14 mouse cellular contexts compared by ENCODE assay signal in genomic region chr17:9927724-9928123, GRCm38 (mm10).
DNase-seq lines count a peak whose midpoint lies in the region; ATAC-seq and TF ChIP-seq lines count a peak whose summit lies in the region.
"Had no signal": no experiment of that assay in that cellular context is flagged by ENCODE, and none has a peak within 500 bp of the region (broad histone marks: within the 10 kb centered on the region; RNA-seq: fewer than 3 reads in every experiment).

No protein-coding gene starts in this region.

- no peak overlapping the region for H3K9ac ChIP-seq in lung, embryonic 15.5 days
- no peak overlapping the region for H3K9ac ChIP-seq in forebrain, embryonic 14.5 days (ENCODE audit: low read length)
- no peak overlapping the region for H3K9ac ChIP-seq in midbrain, embryonic 14.5 days (replicated peaks; ENCODE audit: low read length)
- H3K9ac ChIP-seq: liver, embryonic 14.5 days; midbrain, embryonic 12.5 days had no signal

- no peaks in the 10 kb centered on the region for H3K27me3 ChIP-seq in lung, embryonic 15.5 days
- H3K27me3 ChIP-seq in forebrain, embryonic 14.5 days (replicated peaks; ENCODE audit: control insufficient read depth, insufficient read depth, low read length): no peaks in the 10 kb centered on the region
- H3K27me3 ChIP-seq in midbrain, embryonic 14.5 days (ENCODE audit: control insufficient read depth, insufficient read depth, low read length): no peaks in the 10 kb centered on the region

- H3K4me1 ChIP-seq in lung, embryonic 15.5 days: peaks cover 36% of the 10 kb centered on the region
- no peaks in the 10 kb centered on the region; the same call in 1 of the 2 replicates for H3K4me1 ChIP-seq in lung, adult 2 months (ENCODE audit: control insufficient read depth, insufficient read depth, low read length)
- H3K4me1 ChIP-seq in forebrain, embryonic 14.5 days (ENCODE audit: control insufficient read depth, insufficient read depth, low read length): peaks cover 10% of the 10 kb centered on the region
- peaks cover 19% of the 10 kb centered on the region; the same call in 1 of the 2 replicates for H3K4me1 ChIP-seq in midbrain, embryonic 14.5 days (ENCODE audit: control insufficient read depth, insufficient read depth, low read length)

- 18% methylated on average over 8 of the region's 8 CpGs for WGBS in lung, embryonic 15.5 days
- 47% methylated on average over 8 of the region's 8 CpGs for WGBS in lung, adult 2 months
- WGBS in forebrain, embryonic 14.5 days: 64% methylated on average over 8 of the region's 8 CpGs
- 52% methylated on average over 8 of the region's 8 CpGs for WGBS in midbrain, embryonic 14.5 days

- no peak for TF ChIP-seq POLR2A in lung, adult 2 months (IDR thresholded peaks at IDR 0.05; ENCODE audit: borderline replicate concordance, extremely low read depth, low read depth, low read length)

- no peak for ATAC-seq in CD4-positive, CD25-positive, alpha-beta regulatory T cell, adult 4 months
- peak; percentile 58; the same call in 1 of the 2 replicates for ATAC-seq in lung, embryonic 15.5 days (ENCODE audit: borderline replicate concordance, extremely low read depth, low FRiP score, low TSS enrichment)
- ATAC-seq in forebrain, embryonic 14.5 days: no peak
- no peak for ATAC-seq in midbrain, embryonic 14.5 days (ENCODE audit: low FRiP score, low TSS enrichment)

- H3K4me3 ChIP-seq in lung, embryonic 15.5 days: no peak overlapping the region
- H3K4me3 ChIP-seq in lung, adult 2 months (replicated peaks; ENCODE audit: extremely low read depth, low read depth, low read length): no peak overlapping the region
- no peak overlapping the region for H3K4me3 ChIP-seq in forebrain, embryonic 14.5 days (ENCODE audit: low read depth, low read length)
- H3K4me3 ChIP-seq in midbrain, embryonic 14.5 days (replicated peaks; ENCODE audit: low read depth, low read length): no peak overlapping the region
- H3K4me3 ChIP-seq: midbrain, embryonic 12.5 days had no signal

- no peaks in the 10 kb centered on the region for H3K9me3 ChIP-seq in lung, embryonic 15.5 days
- H3K9me3 ChIP-seq in forebrain, embryonic 14.5 days (replicated peaks; ENCODE audit: control insufficient read depth, low read length): no peaks in the 10 kb centered on the region
- H3K9me3 ChIP-seq in midbrain, embryonic 14.5 days (ENCODE audit: control insufficient read depth, low read length): no peaks in the 10 kb centered on the region
- H3K9me3 ChIP-seq: midbrain, embryonic 12.5 days had no signal

- H3K27ac ChIP-seq in lung, embryonic 15.5 days: peak overlapping the region; percentile 48; the same call in 1 of the 2 replicates
- H3K27ac ChIP-seq in forebrain, embryonic 14.5 days (ENCODE audit: low read depth, low read length): no peak overlapping the region; the same call in 1 of the 2 replicates
- 0 out of 2 replicates have a peak overlapping the region, but pooled peaks have one; percentile 27 for H3K27ac ChIP-seq in midbrain, embryonic 14.5 days (replicated peaks; ENCODE audit: low read depth, low read length)
- H3K27ac ChIP-seq: liver, embryonic 14.5 days; midbrain, embryonic 12.5 days had no signal

- H3K36me3 ChIP-seq in lung, embryonic 15.5 days: no peaks in the 10 kb centered on the region
- no peaks in the 10 kb centered on the region for H3K36me3 ChIP-seq in forebrain, embryonic 14.5 days (ENCODE audit: control insufficient read depth, insufficient read depth, low read length)
- no peaks in the 10 kb centered on the region for H3K36me3 ChIP-seq in midbrain, embryonic 14.5 days (ENCODE audit: control insufficient read depth, insufficient read depth, low read length)
- H3K36me3 ChIP-seq: midbrain, embryonic 12.5 days had no signal

- no peak overlapping the region for H3K4me2 ChIP-seq in lung, embryonic 15.5 days
- no peak overlapping the region for H3K4me2 ChIP-seq in forebrain, embryonic 14.5 days (ENCODE audit: low read length)
- no peak overlapping the region for H3K4me2 ChIP-seq in midbrain, embryonic 14.5 days (ENCODE audit: low read length)
- H3K4me2 ChIP-seq: midbrain, embryonic 12.5 days had no signal

- peak; percentile 3 for DNase-seq in CD4-positive, CD25-positive, alpha-beta regulatory T cell, adult 2 months (ENCODE audit: low read depth, low spot score)
- no peak for DNase-seq in lung, adult 2 months
- DNase-seq in forebrain, embryonic 14.5 days (ENCODE audit: low spot score): peak; percentile 32
- no peak for DNase-seq in midbrain, embryonic 14.5 days
- no peak for DNase-seq in spleen, postnatal 10 days (ENCODE audit: low spot score in 2 of 2)
- no peak for DNase-seq in right cerebral cortex, adult 2 months (ENCODE audit: low spot score in 2 of 2)
- DNase-seq: adrenal gland, adult 2 months; cerebellum, adult 8-10 months; heart, postnatal 14 days; thymus, adult 2 months had no signal

- no peak for TF ChIP-seq CTCF in lung, adult 2 months (IDR thresholded peaks at IDR 0.05; ENCODE audit: insufficient read depth, low read length)

Comparison
In these comparisons a context has a peak if more than half of its experiments do, and no peak if none do; other contexts are left out.
1. DNase-seq: peak in CD4-positive, CD25-positive, alpha-beta regulatory T cell, adult 2 months (single experiment) and forebrain, embryonic 14.5 days (single experiment); none in lung, adult 2 months (single experiment), midbrain, embryonic 14.5 days (single experiment), spleen, postnatal 10 days (0 of 2) and right cerebral cortex, adult 2 months (0 of 2).